In genomic region chr1:128243627-128243995, GRCm38 (mm10) we compare ENCODE assay signal across 8 mouse cellular contexts. TPM values are rescaled to one million over a fixed set of nuclear protein-coding genes. Genes with fewer than 3 reads are reported as not detected.
A peak's percentile ranks its signal among the peaks of the same experiment; 100 is the strongest.
DNase-seq lines count a peak whose midpoint lies in the region; ATAC-seq and TF ChIP-seq lines count a peak whose summit lies in the region.

Gene Ubxn4 (plus strand): TSS chr1:128243964.

- TF ChIP-seq POLR2A in bone marrow macrophage, adult 2 months (IDR thresholded peaks at IDR 0.05; ENCODE audit: borderline replicate concordance, low read depth, low read length) = no peak

- 8% methylated on average over 10 of the region's 10 CpGs for WGBS in lung, embryonic 14.5 days
- 7% methylated on average over 10 of the region's 10 CpGs for WGBS in intestine, postnatal 0 days

- peak within 1 kb of the TSS; percentile 76 for H3K4me3 ChIP-seq in lung, embryonic 14.5 days (ENCODE audit: low read depth, low read length)
- H3K4me3 ChIP-seq in bone marrow macrophage, adult 2 months (ENCODE audit: insufficient read depth, low read length) = peak within 1 kb of the TSS; percentile 69
- H3K4me3 ChIP-seq in intestine, postnatal 0 days (ENCODE audit: low read depth, low read length) = peak within 1 kb of the TSS; percentile 57

- peak within 1 kb of the TSS; percentile 80 for H3K9ac ChIP-seq in lung, embryonic 14.5 days
- H3K9ac ChIP-seq in intestine, postnatal 0 days (ENCODE audit: low read depth, low read length) = peak within 1 kb of the TSS; percentile 68

- no peaks in the 10 kb centered on the region for H3K9me3 ChIP-seq in lung, embryonic 14.5 days (ENCODE audit: low read depth, low read length)
- H3K9me3 ChIP-seq in intestine, postnatal 0 days (ENCODE audit: control insufficient read depth) = no peaks in the 10 kb centered on the region

- DNase-seq in lung, embryonic 14.5 days = no peak
- DNase-seq in lung, postnatal 10 days = no peak
- no peak for DNase-seq in gastrocnemius, postnatal 4 days (ENCODE audit: low spot score in 2 of 2)
- DNase-seq in cerebellum, postnatal 25 days = no peak
- DNase-seq in lung, adult 18-20 months = no peak

- TF ChIP-seq CTCF in lung, embryonic 14.5 days (IDR thresholded peaks at IDR 0.05; ENCODE audit: low read depth) = no peak
- TF ChIP-seq CTCF in bone marrow macrophage, adult 2 months (IDR thresholded peaks at IDR 0.05; ENCODE audit: low read depth, low read length) = no peak
- TF ChIP-seq CTCF in intestine, postnatal 0 days (IDR thresholded peaks at IDR 0.05; ENCODE audit: low read depth) = no peak

- H3K27me3 ChIP-seq in lung, embryonic 14.5 days (ENCODE audit: insufficient read depth, low read length) = no peaks in the 10 kb centered on the region
- H3K27me3 ChIP-seq in intestine, postnatal 0 days (replicated peaks; ENCODE audit: control insufficient read depth, insufficient read depth, low read length) = no peaks in the 10 kb centered on the region

- peak within 1 kb of the TSS; percentile 86 for H3K27ac ChIP-seq in lung, embryonic 14.5 days (ENCODE audit: low read depth)
- H3K27ac ChIP-seq in bone marrow macrophage, adult 2 months (ENCODE audit: insufficient read depth, low read depth, low read length) = peak within 1 kb of the TSS; percentile 49
- H3K27ac ChIP-seq in intestine, postnatal 0 days (ENCODE audit: low read depth, low read length) = peak within 1 kb of the TSS; percentile 93

- H3K36me3 ChIP-seq in lung, embryonic 14.5 days (ENCODE audit: insufficient read depth) = no peaks in the 10 kb centered on the region
- peaks cover 6% of the 10 kb centered on the region; the same call in 1 of the 2 replicates for H3K36me3 ChIP-seq in intestine, postnatal 0 days (ENCODE audit: control insufficient read depth, insufficient read depth)

- peak within 1 kb of the TSS; percentile 87 for H3K4me2 ChIP-seq in lung, embryonic 14.5 days
- H3K4me2 ChIP-seq in intestine, postnatal 0 days (replicated peaks; ENCODE audit: low read depth) = peak within 1 kb of the TSS; percentile 96

- ATAC-seq in lung, embryonic 14.5 days (ENCODE audit: insufficient read depth) = peak; percentile 63
- peak; percentile 2; the same call in 1 of the 2 replicates for ATAC-seq in intestine, postnatal 0 days
- peak; percentile 6 for ATAC-seq in megakaryocyte progenitor cell, adult 5-6 weeks (replicated peaks; ENCODE audit: poor library complexity)

- no peaks in the 10 kb centered on the region for H3K4me1 ChIP-seq in lung, embryonic 14.5 days (ENCODE audit: insufficient read depth)
- H3K4me1 ChIP-seq in bone marrow macrophage, adult 2 months (ENCODE audit: control insufficient read depth, insufficient read depth, low read length) = peaks cover 7% of the 10 kb centered on the region
- H3K4me1 ChIP-seq in intestine, postnatal 0 days (replicated peaks; ENCODE audit: control insufficient read depth, insufficient read depth, low read length) = peaks cover 3% of the 10 kb centered on the region; the same call in 1 of the 2 replicates

RNA-seq across cellular contexts. Expression of gene Ubxn4, which starts in this region (rescaled TPM):
- 51.1 and 58.6 TPM in 2 replicates for polyA plus RNA-seq in lung, embryonic 14.5 days (2014; fragmentation: Nextera tagmentation; extraction: Ambion mirVana)
- 65.6 and 69.8 TPM in 2 replicates for polyA plus RNA-seq in bone marrow macrophage, adult 2 months (2012; ENCODE audit: insufficient read depth, insufficient read length, missing spikeins)
- 10 to 100 TPM; 50.3 to 53.3 TPM for total RNA-seq in gastrocnemius, postnatal 4 days (2021)
- polyA plus RNA-seq in intestine, postnatal 0 days (2015; fragmentation: Nextera tagmentation; extraction: Ambion mirVana) = 73.9 and 74.6 TPM in 2 replicates
- 48.2 and 55.7 TPM in 2 replicates for total RNA-seq in megakaryocyte progenitor cell, adult 5-6 weeks (2015)
- total RNA-seq in megakaryocyte progenitor cell, adult 5-6 weeks (2017) = 79.7 and 95.5 TPM in 2 replicates

Comparison
In these comparisons a context has a peak if more than half of its experiments do, and no peak if none do; other contexts are left out.
1. ATAC-seq: peak in every context shown above with its lines; median percentile 63 in lung, embryonic 14.5 days; 6 in megakaryocyte progenitor cell, adult 5-6 weeks; 2 in intestine, postnatal 0 days.